Mouse (Mus musculus) thymus, postnatal 4 days (tissue): ENCODE results near the gene Dglucy.

Source experiments
- DNase-seq: peaks from one replicate; pipeline ENCODE4 v3.0.0; 2021

The Dglucy gene

DNA sequence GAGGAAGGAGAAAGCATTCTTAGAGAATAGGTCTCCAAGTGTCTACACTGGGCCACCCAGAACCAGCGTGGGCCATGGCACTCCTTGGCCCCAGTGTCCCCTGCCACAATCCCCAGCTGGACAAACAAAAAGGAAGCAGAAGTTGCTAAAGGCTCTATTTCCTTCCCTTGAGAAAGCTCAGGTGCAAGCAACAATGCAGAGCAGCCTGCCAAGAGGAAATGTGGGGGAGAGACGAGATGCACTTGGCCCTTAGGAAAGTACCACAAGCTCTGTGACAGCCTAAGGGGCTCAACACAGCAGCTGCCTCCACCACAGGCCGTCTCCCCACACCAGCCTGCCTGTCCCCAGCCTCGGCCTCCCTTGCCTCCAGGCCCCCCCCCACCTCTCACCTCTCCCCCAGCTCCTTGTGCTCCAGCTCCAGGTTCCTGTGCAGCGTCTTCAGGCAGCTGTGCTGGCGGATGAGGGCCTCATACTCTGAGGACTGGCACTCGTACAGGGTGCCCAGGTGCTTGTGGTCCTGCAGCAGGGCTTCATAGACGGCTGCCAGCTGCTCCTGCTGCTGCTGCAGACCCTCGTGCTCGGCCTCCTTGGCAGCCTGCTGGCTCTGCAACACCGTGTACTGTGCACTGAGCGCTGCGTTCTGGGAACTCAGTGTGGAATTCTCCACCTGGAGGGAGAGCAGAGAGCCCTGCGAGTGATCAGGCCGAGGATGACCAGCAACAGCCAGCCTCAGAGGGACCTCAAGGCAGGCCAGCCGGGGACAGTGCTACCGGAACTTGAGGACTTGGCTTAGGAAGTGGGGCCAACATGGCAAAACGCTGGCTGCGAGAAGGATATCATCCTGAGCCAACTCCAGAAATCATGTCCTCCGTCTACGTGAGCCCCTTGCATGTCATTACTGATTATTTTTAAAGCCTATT, 158.8 kb downstream of the Dglucy start:
- peak; percentile 41 for DNase-seq

DNA sequence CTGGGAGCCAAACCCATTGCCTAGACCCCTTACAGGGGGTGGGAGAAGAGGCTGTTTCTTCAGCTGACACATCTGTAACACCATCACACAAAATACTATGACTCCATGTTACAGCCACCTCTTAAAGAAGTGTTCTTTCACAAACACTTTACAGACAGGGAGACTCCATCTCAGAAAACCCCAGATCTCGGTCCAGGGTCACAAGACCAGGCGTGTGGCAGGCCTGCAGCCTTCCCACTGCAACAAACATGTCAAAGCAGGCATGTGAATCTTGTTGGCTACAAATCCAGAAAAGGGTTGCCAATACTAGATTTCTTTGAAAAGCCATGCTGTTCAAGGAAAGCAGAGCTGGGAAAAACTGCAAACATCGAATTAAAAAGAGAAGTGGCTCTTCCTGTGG, 162.5 kb downstream of the Dglucy start:
- DNase-seq: no peak

DNA sequence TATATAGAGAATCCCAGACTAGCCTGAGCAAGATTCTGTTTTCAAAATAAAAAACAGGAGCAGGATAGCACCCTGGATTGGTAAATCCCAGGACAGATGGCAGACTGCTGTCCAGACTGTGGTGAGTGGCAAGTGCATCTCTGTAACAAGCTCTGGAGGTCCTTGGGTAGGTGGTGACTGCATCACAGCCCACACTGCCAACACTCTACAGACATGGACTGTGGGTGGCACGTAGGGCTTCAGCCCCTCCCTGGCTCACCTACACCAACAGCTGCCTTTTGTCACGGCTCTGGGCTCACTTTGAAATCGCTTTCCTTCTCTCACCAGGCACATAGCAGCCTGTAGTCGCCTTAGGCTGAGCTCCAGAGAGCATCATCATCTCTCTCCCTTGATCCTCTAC, 164.3 kb downstream of the Dglucy start:
- no peak for DNase-seq

DNA sequence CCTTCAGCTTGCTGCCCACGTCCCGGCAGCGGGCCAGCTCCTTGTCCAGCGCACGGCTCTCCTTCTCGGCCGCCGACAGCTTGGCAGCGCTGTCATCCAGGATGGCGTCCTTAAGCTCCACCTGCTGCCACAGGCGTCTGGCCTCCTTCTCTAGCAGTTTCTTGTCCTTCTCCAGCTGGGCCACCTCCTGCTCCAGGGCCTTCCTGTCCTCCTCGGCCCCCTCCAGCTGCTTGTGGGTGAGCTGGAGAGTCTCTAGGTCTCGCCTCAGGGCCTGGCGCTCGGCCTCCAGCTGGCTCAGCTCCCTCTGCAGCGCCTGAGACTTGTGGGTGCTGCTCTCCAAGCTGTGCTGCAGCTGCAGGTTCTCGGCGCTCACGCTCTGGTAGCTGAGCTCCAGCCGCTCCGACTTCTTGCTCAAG, 166.1 kb downstream of the Dglucy start:
- no peak for DNase-seq

DNA sequence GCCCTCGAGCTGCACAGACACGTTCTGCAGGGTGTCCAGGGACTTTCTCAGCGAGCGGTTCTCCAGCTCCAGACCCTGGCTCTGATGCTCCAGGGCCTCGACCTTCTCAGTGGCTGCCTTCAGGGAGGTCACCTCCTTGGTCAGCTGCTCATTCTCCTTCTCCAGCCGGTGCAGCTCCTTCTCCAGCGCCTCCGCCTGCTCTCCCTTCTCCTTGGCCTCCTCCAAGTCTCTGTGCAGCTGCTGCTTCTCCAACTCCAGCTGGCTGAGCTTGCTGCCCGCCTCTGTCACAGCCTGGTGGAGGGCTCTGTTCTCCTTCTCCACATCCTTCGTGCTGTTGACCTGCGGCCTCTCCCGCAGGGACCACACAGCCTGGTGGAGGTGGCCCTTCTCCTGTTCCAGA, 166.6 kb downstream of the Dglucy start:
- DNase-seq: no peak

DNA sequence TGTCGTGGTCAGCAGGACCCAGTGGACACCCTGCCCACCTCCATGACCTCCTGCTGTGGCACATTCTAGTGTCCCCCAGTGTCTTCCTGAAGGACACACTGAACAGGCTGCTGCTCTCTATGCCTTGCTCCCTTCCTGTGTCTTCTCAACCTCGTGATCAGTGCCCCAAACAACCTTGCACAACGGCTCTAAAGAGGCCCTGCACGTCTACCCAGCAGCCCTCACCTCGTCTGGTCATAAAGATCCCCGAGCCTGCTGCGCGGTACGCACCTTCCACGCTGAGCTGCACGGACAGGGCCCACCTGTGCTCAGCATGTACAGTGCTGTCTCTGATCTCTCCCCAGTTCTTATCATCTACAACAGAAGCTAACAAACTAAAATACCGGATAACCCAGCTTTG, 167.1 kb downstream of the Dglucy start:
- no peak for DNase-seq
